Mouse (Mus musculus): ENCODE data around the gene Cyp2j5.
"Not testable (repeated sequence)": the region's sequence is repeated elsewhere in the genome, so short reads cannot be mapped to it uniquely, and the experiment has no call there.

Cyp2j5 gene

GRCm38 (mm10) chr4:96663991-96664390, at the start of gene Cyp2j5:
Cyp2j5 (minus strand) TSS chr4:96664154.
- no peak for DNase-seq (ENCODE audit: low spot score in 2 of 2)

- peak in 1 of 2 experiments; percentile 23 for DNase-seq (ENCODE audit: low spot score in 2 of 2)
Measured at GRCm38 (mm10) chr4:96705281-96705951, 41.5 kb upstream of the Cyp2j5 start.

- DNase-seq (ENCODE audit: low spot score in 2 of 2), result no peak
Measured at GRCm38 (mm10) chr4:96698218-96698561, 34.2 kb upstream of the Cyp2j5 start.

GRCm38 (mm10) chr4:96697511-96698217, 33.7 kb upstream of the Cyp2j5 start:
- no peak for DNase-seq (ENCODE audit: low spot score in 2 of 2)

GRCm38 (mm10) chr4:96696614-96697360, 32.8 kb upstream of the Cyp2j5 start:
- peak in 1 of 2 experiments; percentile 16 for DNase-seq (ENCODE audit: low spot score in 2 of 2)

GRCm38 (mm10) chr4:96687358-96687803, 23.4 kb upstream of the Cyp2j5 start:
- no peak for DNase-seq (ENCODE audit: low spot score in 2 of 2)

GRCm38 (mm10) chr4:96683474-96683873, 19.5 kb upstream of the Cyp2j5 start:
- DNase-seq (ENCODE audit: low spot score in 2 of 2), result no peak

GRCm38 (mm10) chr4:96680966-96681365, 17.0 kb upstream of the Cyp2j5 start:
- no peak for DNase-seq (ENCODE audit: low spot score in 2 of 2)

- no peak for DNase-seq (ENCODE audit: low spot score in 2 of 2)
Measured at GRCm38 (mm10) chr4:96680233-96680632, 16.3 kb upstream of the Cyp2j5 start.

- no peak for DNase-seq (ENCODE audit: low spot score in 2 of 2)
Measured at GRCm38 (mm10) chr4:96664668-96665454, 907 bp upstream of the Cyp2j5 start.

- no peak for DNase-seq (ENCODE audit: low spot score in 2 of 2)
Measured at GRCm38 (mm10) chr4:96635455-96635854, 28.5 kb downstream of the Cyp2j5 start.

- DNase-seq (ENCODE audit: low spot score in 2 of 2), result no peak
Measured at GRCm38 (mm10) chr4:96622474-96622873, 41.5 kb downstream of the Cyp2j5 start.

GRCm38 (mm10) chr4:96591791-96592150, 72.2 kb downstream of the Cyp2j5 start:
- peak in 1 of 2 experiments; percentile 20 for DNase-seq (ENCODE audit: low spot score in 2 of 2)

GRCm38 (mm10) chr4:96590911-96591790, 72.8 kb downstream of the Cyp2j5 start, which contains the start of gene Cyp2j9:
Cyp2j9 (minus strand) TSS chr4:96591578.
- DNase-seq (ENCODE audit: low spot score in 2 of 2), result peak in 1 of 2 experiments; percentile 16

- no peak for DNase-seq (ENCODE audit: low spot score in 2 of 2)
Measured at GRCm38 (mm10) chr4:96581425-96582088, 82.4 kb downstream of the Cyp2j5 start.

GRCm38 (mm10) chr4:96580351-96580750, 83.6 kb downstream of the Cyp2j5 start:
- DNase-seq (ENCODE audit: low spot score in 2 of 2), result not testable (repeated sequence)
